Mouse (Mus musculus): ENCODE data around the gene Rbm33.
A peak's percentile ranks its signal among the peaks of the same experiment; 100 is the strongest.

The Rbm33 gene

DNA sequence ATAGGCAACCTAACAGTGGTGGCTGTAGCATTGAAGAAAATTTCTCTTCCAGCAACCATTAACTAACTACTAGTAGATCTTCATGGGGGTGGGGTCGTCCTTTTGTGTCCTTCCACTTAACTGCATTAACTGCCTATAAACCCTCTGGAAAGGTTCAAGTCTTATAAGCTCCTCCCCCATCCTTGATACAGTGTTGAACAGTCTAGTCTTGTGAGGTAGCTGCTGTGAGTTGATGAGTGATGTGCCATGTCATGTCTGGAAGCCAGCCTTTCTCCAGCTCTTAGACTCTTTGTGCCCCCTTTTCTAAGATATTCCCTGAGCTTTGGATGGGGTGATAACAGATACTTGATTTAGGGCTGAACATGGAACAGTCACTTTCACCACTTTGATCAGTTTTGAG is 7.5 kb downstream of the Rbm33 start:
- no peak for DNase-seq (ENCODE audit: low read depth, low spot score)

DNA sequence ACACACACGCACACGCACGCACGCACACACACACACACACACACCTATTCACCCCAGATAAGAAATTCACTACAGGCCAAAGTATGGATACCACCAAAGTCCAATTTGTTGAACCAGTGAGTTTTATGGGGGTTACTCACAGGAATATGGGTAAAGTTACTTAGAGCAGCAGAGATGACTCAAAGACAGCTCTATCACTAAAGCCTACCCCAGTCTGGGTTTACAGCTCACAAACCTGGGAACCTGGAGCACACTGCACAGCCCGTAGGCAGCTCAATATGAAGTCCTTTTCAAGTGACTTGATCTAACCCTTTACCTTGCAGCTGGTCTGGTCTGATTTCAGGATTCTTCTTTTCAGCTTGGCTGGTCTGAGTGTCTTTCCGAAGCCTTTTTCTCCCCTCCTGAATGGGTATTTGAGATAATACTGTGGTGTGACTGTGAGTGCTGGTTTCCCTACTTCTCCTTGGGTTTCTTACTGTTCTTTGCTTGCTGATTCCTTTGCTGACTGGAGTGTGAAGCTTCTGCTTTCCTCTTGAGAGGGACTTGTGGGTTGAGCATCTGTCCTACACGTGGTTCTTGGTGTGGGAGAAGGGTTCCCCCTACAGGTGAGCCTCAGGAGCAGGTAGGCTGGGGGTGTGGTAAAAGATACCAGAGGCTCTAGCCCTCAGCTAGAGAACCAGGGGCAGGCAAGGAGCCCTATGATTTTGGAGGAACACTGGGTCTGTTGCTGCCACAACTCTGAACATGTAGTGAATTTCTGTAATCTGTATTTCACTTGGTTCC is 12.3 kb downstream of the Rbm33 start:
- DNase-seq (ENCODE audit: low read depth, low spot score) = no peak

DNA sequence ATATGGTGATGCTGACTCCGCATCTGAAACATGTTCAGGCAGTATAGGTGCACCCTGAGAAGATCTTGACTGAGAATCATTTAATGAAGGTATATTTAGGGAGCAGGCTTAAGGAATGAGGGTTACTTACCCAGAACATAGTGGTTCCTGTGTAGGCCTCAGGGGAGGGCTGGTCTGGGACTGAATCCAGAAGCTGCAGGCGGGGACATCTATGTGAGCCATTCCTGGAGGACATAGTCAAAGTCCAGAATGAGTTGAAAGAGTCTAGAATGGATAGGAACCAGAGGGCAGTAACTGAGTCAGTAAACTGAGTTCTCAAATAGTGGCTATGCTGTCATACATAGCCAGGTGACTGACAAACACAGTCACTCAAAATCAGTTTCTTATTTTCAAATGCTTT is 16.8 kb downstream of the Rbm33 start:
- DNase-seq (ENCODE audit: low read depth, low spot score) = no peak

- DNase-seq (ENCODE audit: low read depth, low spot score) = no peak
Measured at GRCm38 (mm10) chr5:28351857-28352513, 35.1 kb downstream of the Rbm33 start.

GRCm38 (mm10) chr5:28355614-28356013 is 38.7 kb downstream of the Rbm33 start:
- DNase-seq (ENCODE audit: low read depth, low spot score) = no peak

DNA sequence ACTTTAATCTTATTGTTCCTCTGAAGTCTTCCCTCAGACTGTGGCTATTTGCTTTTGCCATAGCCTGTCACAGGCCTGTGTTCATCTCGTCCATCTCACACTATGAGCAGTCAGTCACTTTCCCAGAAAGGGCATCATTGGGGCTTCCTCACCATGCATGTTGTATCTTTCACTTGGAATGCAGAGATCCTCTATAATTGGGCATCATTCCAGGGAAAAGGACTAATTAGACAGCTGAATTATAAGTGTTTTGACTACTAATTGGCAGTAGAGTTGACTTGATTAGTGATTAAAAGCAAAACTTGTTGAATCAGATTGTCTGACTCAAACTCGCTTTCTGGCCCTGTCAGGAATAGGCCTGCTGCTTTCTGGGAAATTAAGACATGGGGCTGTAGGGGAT is 43.8 kb downstream of the Rbm33 start:
- no peak for DNase-seq (ENCODE audit: low read depth, low spot score)

DNA sequence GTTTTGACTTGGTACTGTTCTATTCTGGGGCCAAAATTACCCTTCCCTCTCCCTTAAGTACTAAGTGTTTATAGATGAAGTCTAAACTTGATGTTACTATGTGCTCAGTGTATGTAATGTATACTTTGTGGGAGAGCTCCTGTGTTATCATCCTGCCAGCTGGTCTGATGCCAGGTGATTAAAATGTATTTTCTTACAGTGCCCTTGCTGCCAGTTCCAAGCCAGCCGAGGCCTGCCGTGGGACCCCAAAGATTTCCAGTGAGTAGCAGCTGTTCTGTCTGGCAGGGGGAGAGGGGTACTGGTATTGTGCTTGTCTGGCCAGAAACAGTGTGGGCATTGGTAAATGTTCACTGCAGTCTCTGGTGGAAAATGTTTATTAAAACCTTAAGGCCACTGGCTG is 51.1 kb downstream of the Rbm33 start:
- no peak for DNase-seq (ENCODE audit: low read depth, low spot score)

DNA sequence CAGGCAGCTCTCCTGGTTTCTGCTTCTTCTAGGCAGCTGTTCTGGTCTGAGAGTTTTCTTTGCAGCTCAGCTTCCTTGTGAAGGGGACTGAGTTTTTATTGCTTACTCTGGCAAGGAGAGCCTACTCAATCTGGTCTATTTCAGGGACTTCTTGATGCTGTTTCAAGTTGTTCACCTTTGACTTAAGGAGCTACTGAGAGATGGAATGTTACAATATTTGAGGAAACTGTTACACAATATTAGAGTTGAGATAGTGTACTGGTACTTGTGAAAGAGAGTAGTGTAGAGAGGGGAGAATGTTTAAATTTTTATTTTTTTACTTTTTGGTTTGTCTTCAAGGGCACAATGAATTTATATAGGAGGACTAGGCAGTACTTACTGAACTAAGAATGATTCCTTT is 53.9 kb downstream of the Rbm33 start:
- DNase-seq (ENCODE audit: low read depth, low spot score) = no peak

DNA sequence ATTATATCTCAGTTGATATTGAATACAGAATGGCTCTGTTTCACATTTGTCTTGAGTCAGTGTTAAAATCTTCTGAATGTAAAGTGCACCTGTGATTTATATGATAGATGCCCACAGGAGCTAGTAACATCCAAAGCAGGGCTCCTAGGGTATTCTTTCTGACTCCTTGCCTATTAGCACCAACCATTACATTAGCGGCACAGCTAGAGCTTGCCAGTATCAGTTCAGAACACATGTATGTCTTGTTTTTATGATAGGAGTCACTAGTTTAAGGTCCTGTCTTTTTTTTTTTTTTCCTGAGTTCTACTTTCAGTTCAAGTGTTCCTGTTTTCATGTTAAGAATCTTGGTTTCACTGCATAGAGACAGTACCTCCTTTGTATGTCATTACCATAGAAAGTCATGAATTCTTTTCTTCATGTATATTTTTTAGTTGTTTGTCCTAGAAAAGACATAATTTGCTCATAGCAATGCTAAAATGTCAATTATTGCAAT is 55.3 kb downstream of the Rbm33 start:
- DNase-seq (ENCODE audit: low read depth, low spot score) = no peak

- DNase-seq (ENCODE audit: low read depth, low spot score) = no peak
Measured at GRCm38 (mm10) chr5:28373498-28374427, 56.8 kb downstream of the Rbm33 start.

- DNase-seq (ENCODE audit: low read depth, low spot score) = no peak
Measured at GRCm38 (mm10) chr5:28377299-28377698, 60.4 kb downstream of the Rbm33 start.

- DNase-seq (ENCODE audit: low read depth, low spot score) = no peak
Measured at GRCm38 (mm10) chr5:28382289-28382688, 65.4 kb downstream of the Rbm33 start.

- DNase-seq (ENCODE audit: low read depth, low spot score) = no peak
Measured at GRCm38 (mm10) chr5:28386783-28387182, 69.9 kb downstream of the Rbm33 start.

DNA sequence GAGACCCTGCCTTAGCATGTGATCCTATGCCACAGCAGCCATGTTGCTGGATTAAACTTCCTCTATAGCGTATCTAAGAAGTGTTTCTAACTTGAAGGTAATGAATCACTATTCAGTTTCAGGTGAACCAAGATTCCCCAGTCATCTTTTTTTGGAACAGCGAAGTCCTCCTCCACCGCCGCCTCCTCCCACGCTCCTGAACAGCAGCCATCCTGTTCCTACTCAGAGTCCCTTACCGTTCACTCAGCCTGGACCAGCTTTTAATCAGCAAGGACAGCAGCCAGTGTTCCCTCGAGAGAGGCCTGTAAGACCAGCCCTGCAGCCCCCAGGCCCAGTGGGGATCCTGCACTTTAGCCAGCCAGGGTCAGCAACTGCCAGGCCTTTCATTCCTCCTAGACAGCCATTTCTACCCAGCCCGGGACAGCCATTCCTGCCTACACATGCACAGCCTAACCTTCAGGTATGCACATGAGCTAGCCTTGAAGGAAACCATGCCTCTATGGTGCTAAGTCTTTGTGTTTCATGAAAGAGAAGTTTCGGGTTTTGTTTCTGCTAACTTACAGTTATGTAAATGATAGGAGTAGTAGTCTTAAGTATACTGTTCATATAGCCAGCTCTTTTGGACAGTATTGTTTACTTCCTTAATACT is 70.7 kb downstream of the Rbm33 start:
- no peak for DNase-seq (ENCODE audit: low read depth, low spot score)

DNA sequence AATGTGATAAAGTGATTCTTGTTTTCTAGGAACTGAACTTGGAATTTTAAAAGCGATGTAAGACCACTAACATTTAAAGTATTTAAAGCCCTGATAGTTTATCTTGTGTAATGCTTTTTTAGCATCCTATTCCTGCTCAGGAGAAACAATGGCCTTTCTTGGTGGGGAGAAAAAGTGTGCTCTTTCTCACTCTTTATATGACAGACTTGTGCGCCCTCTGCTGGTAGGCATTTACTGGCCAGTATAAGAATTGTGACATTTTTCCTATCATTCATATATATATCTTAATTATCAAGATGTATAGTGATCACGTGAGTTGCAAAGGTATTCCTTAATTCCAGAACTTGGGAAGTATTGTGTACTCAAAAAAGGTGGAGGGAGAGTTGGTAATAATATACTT is 71.3 kb downstream of the Rbm33 start:
- DNase-seq (ENCODE audit: low read depth, low spot score) = peak; percentile 16

DNA sequence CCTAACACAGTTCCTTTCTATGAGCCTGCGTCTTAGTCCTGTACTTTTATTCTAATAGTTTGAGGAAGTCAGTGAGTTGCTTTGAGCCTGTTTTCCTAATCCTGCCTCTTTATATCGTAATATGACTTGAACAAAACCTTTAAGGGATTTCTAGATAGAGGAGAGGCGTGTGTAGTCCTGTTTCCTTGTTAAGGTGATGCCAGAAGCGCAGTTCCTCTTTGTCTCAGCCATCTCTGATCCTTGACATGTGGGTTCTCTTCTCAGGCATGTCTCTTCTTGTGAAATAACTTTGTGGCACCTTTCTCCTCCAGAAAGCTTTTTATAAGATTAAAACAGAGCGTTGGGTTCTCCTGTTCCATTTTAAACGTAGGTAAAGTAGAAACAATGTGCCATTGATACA is 73.3 kb downstream of the Rbm33 start:
- DNase-seq (ENCODE audit: low read depth, low spot score) = no peak

DNA sequence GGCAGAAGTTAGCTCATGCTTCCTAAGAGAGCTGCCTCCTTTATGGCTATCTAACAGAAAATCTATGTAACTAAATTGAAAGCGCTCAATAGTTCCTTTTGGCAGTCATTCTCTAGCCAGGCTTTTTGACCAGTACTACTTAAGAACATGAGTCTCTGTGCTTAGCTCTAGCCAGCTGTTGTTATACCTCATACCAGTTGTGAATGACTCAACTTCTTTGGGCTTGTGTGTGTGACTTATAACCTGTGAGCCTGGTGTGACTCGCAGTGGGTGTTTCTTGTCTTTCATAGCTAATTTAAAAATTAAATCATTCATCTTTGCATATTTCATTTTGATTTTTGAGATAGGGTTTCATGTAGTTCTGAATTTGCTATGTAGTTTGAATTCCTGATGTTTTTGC is 80.4 kb downstream of the Rbm33 start:
- no peak for DNase-seq (ENCODE audit: low read depth, low spot score)

DNA sequence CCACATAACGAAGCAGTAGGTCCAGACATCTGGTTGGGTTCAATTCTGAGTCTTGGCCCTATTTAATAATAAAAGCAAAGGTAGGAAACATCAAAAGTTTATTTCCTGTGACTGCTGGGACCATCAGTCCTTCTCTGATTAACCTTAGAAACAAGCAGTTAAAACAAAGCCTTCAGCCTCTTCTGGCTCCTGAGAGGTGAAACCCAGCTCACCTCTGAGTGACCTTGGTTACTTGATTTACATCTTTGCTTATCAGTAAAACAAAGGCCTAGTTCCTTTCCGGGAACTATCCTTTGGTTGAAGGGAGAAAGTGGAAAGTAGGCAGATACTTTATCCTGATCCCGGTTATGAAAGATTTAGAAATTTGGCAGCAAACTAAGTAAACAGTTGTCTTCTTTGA is 81.8 kb downstream of the Rbm33 start:
- no peak for DNase-seq (ENCODE audit: low read depth, low spot score)

GRCm38 (mm10) chr5:28399451-28400115 is 82.7 kb downstream of the Rbm33 start:
- no peak for DNase-seq (ENCODE audit: low read depth, low spot score)

DNA sequence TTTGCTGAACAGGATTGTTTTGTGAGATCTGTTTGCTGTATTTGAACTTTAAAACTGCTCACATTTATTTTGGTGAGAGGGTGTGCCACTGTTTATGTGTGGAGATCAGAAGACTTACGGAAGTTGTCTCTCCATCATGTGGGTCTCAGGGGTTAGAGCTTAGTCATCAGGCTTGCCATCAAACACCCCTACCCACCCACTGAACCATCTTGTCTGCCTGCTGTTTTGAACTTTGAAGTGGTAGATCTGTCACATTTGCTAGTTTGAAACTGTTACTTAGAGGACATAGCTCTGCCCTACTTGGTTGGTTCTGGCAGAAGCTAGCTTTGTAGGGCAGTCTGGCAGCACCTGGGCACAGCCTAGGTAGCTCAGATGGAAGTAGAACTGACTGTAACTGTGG is 85.8 kb downstream of the Rbm33 start:
- DNase-seq (ENCODE audit: low read depth, low spot score) = no peak

DNA sequence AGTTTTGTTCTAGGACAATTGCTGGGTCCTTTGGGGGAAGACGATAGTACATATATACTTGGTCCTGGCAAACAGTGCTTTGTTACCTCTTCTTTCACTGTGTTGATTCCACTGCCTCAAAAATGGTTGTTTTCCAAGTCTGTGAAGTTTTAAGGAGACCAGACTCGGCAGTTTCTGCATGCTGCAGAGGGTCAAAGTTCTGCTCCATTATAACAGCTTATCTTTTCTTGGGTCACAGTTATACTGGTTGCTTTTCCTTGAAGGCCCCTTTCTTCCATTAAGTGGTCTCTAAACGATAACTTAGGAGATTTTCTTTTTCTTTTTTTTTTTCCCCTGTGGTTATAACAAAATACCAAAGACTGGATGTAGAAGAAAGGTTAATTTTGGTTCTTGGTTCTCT is 89.7 kb downstream of the Rbm33 start:
- no peak for DNase-seq (ENCODE audit: low read depth, low spot score)

Data from embryo, embryonic 11.5 days (tissue).